Mouse (Mus musculus): ENCODE data around the gene Chil1. TPM values are rescaled to one million over a fixed set of nuclear protein-coding genes. Genes with fewer than 3 reads are reported as not detected.

Chil1 gene
- polyA plus RNA-seq, 1 experiment, result 0.08 TPM

- Histone ChIP-seq H3K36me3 (ENCODE audit: control insufficient read depth, insufficient read depth) (no peaks in the 10 kb centered on the region), H3ac (ENCODE audit: control insufficient read depth, insufficient read length, low read depth) (no peak overlapping the region), H3K27me3 (ENCODE audit: control insufficient read depth, insufficient read depth, insufficient read length) (peaks cover 7% of the 10 kb centered on the region), H3K4me3 (ENCODE audit: insufficient read depth, poor library complexity, severe bottlenecking) (no peak overlapping the region), H3K79me3 (ENCODE audit: low read depth) (no peaks in the 10 kb centered on the region), H3K79me2 (ENCODE audit: control insufficient read depth, insufficient read depth) (no peaks in the 10 kb centered on the region)
- peak; percentile 50 for TF ChIP-seq MYOD1 (IDR thresholded peaks at IDR 0.05; ENCODE audit: control insufficient read depth, insufficient read length, low read depth)
- TF ChIP-seq MAX (IDR thresholded peaks at IDR 0.05), result no peak
Observed at GRCm38 (mm10) chr1:134195979-134196378, 14.0 kb downstream of the Chil1 start.

DNA sequence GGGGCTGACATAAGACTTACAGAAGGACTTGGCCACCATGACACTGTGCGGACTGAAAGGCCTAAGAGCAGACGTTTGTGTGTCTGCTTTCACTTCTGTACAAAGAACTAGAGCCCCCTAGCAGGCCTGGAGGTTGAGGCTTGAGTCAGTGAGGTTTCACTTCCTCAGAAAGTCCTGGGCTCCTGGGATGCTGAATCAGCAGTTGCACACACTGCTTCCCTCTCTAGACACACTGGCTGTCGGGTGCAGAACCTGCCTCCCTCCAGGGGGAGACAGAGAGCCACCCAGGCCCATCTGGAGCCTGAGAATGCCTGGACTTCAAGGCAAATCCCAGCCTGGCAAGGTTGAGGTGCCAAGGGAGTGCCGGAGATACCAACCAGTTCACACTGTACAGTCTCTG is 14.4 kb downstream of the Chil1 start:
- H3K4me3 ChIP-seq (ENCODE audit: insufficient read depth, poor library complexity, severe bottlenecking), result no peak overlapping the region
- H3K36me3 ChIP-seq (ENCODE audit: control insufficient read depth, insufficient read depth), result no peaks in the 10 kb centered on the region
- TF ChIP-seq CTCF (IDR thresholded peaks at IDR 0.05; ENCODE audit: control insufficient read depth, insufficient read depth, insufficient read length) (peak; percentile 64), USF1 (IDR thresholded peaks at IDR 0.05; ENCODE audit: low read depth) (no peak)

GRCm38 (mm10) chr1:134197325-134197982 is 15.5 kb downstream of the Chil1 start:
- Histone ChIP-seq H3K36me3 (ENCODE audit: control insufficient read depth, insufficient read depth) (no peaks in the 10 kb centered on the region), H3K79me2 (ENCODE audit: control insufficient read depth, insufficient read depth) (no peaks in the 10 kb centered on the region), H3ac (ENCODE audit: control insufficient read depth, insufficient read length, low read depth) (no peak overlapping the region), H3K79me3 (ENCODE audit: low read depth) (no peaks in the 10 kb centered on the region), H3K27me3 (ENCODE audit: control insufficient read depth, insufficient read depth, insufficient read length) (peaks cover 7% of the 10 kb centered on the region), H3K4me3 (ENCODE audit: insufficient read depth, poor library complexity, severe bottlenecking) (no peak overlapping the region)
- TF ChIP-seq CEBPB (IDR thresholded peaks at IDR 0.05; ENCODE audit: low read depth) (no peak), FOSL1 (IDR thresholded peaks at IDR 0.05; ENCODE audit: insufficient read depth, low read length, poor library complexity, severe bottlenecking) (no peak), CTCF (IDR thresholded peaks at IDR 0.05; ENCODE audit: control insufficient read depth, insufficient read depth, insufficient read length) (no peak), USF1 (IDR thresholded peaks at IDR 0.05; ENCODE audit: low read depth) (no peak), MYOG (IDR thresholded peaks at IDR 0.05; ENCODE audit: control insufficient read depth, extremely low read depth, insufficient read length) (no peak), MAX (IDR thresholded peaks at IDR 0.05) (no peak), MYOD1 (IDR thresholded peaks at IDR 0.05; ENCODE audit: control insufficient read depth, insufficient read length, low read depth) (no peak)

More for the DNA sequence above, 14.4 kb downstream of the Chil1 start:
- no peak overlapping the region for H3ac ChIP-seq (ENCODE audit: control insufficient read depth, insufficient read length, low read depth)
- peaks cover 7% of the 10 kb centered on the region for H3K27me3 ChIP-seq (ENCODE audit: control insufficient read depth, insufficient read depth, insufficient read length)
- H3K79me2 ChIP-seq (ENCODE audit: control insufficient read depth, insufficient read depth), result no peaks in the 10 kb centered on the region
- H3K79me3 ChIP-seq (ENCODE audit: low read depth), result no peaks in the 10 kb centered on the region

DNA sequence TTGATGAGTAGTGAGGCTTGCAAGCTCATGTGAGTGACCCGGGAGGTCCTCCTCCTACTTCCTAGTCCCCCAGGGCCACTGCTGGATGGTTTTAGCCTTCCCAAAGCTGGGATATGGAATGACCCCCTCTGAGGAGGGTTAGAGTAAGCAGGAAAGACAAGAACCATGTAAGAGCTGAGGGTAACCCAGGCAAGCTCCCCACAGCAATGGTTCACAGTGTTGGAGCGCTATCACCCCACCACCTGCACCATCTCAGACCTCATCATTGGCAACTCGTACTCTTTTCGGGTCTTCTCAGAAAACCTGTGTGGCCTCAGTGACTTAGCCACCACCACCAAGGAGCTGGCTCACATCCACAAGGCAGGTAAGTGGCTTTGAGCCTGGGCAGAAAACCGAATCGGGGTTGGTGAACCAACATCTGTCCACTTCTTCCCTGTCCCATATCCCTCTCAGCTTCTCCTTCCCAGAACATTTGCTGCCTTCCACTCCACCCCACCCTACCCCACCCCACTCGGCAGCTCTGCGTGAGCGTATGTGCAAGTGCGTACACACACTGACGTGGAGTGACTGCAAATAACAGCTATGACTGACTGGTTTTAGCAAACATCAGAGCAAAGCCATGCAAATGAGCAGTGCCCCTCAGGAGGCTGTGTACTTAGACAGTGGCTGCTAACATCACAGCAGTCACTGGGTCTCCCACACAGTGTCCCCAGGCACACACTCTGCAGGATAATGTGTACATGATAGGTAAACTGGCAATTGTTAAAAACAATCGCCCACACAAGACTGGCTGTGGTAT is 16.4 kb downstream of the Chil1 start:
- Histone ChIP-seq H3K79me2 (ENCODE audit: control insufficient read depth, insufficient read depth) (no peaks in the 10 kb centered on the region), H3ac (ENCODE audit: control insufficient read depth, insufficient read length, low read depth) (no peak overlapping the region), H3K27me3 (ENCODE audit: control insufficient read depth, insufficient read depth, insufficient read length) (peaks cover 7% of the 10 kb centered on the region), H3K36me3 (ENCODE audit: control insufficient read depth, insufficient read depth) (no peaks in the 10 kb centered on the region), H3K4me3 (ENCODE audit: insufficient read depth, poor library complexity, severe bottlenecking) (no peak overlapping the region), H3K79me3 (ENCODE audit: low read depth) (no peaks in the 10 kb centered on the region)
- TF ChIP-seq MYOD1 (IDR thresholded peaks at IDR 0.05; ENCODE audit: control insufficient read depth, insufficient read length, low read depth) (no peak), FOSL1 (IDR thresholded peaks at IDR 0.05; ENCODE audit: insufficient read depth, low read length, poor library complexity, severe bottlenecking) (no peak), USF1 (IDR thresholded peaks at IDR 0.05; ENCODE audit: low read depth) (no peak), CTCF (IDR thresholded peaks at IDR 0.05; ENCODE audit: control insufficient read depth, insufficient read depth, insufficient read length) (no peak), MAX (IDR thresholded peaks at IDR 0.05) (no peak), MYOG (IDR thresholded peaks at IDR 0.05; ENCODE audit: control insufficient read depth, extremely low read depth, insufficient read length) (no peak), CEBPB (IDR thresholded peaks at IDR 0.05; ENCODE audit: low read depth) (no peak)

DNA sequence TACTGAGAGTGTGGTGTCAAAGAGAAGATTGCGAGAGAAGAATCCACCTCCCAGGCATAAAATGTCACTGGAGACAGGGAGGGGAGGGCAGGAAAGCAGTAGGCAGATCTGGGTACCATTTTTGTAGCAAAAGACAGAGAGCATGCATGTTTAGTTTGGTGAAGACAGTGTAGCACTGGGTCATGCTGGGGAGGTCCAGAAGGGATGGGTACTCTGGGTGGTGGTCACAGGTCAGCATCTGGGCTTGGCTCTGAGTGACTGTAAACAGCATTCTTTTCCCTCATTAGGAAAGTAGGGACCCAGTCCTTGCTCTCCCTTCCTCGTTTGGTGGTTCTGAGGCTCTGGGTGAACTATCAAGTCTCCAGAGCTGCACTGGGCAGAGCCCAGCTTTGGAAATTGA is 18.5 kb downstream of the Chil1 start:
- Histone ChIP-seq H3ac (ENCODE audit: control insufficient read depth, insufficient read length, low read depth) (no peak overlapping the region), H3K4me3 (ENCODE audit: insufficient read depth, poor library complexity, severe bottlenecking) (no peak overlapping the region), H3K79me2 (ENCODE audit: control insufficient read depth, insufficient read depth) (no peaks in the 10 kb centered on the region), H3K36me3 (ENCODE audit: control insufficient read depth, insufficient read depth) (no peaks in the 10 kb centered on the region), H3K79me3 (ENCODE audit: low read depth) (no peaks in the 10 kb centered on the region), H3K27me3 (ENCODE audit: control insufficient read depth, insufficient read depth, insufficient read length) (peaks cover 7% of the 10 kb centered on the region)
- TF ChIP-seq CTCF (IDR thresholded peaks at IDR 0.05; ENCODE audit: control insufficient read depth, insufficient read depth, insufficient read length) (no peak), USF1 (IDR thresholded peaks at IDR 0.05; ENCODE audit: low read depth) (no peak), FOSL1 (IDR thresholded peaks at IDR 0.05; ENCODE audit: insufficient read depth, low read length, poor library complexity, severe bottlenecking) (no peak), MYOD1 (IDR thresholded peaks at IDR 0.05; ENCODE audit: control insufficient read depth, insufficient read length, low read depth) (no peak), MAX (IDR thresholded peaks at IDR 0.05) (no peak), CEBPB (IDR thresholded peaks at IDR 0.05; ENCODE audit: low read depth) (no peak), MYOG (IDR thresholded peaks at IDR 0.05; ENCODE audit: control insufficient read depth, extremely low read depth, insufficient read length) (no peak)
